Mouse (Mus musculus): ENCODE measurements at regions not wholly inside any gene's neighbourhood (a gene's known extent, or its start where the extent isn't known, plus 50 kb on each side); places are given as distances from the start of the nearest gene placed in this dataset.

DNA sequence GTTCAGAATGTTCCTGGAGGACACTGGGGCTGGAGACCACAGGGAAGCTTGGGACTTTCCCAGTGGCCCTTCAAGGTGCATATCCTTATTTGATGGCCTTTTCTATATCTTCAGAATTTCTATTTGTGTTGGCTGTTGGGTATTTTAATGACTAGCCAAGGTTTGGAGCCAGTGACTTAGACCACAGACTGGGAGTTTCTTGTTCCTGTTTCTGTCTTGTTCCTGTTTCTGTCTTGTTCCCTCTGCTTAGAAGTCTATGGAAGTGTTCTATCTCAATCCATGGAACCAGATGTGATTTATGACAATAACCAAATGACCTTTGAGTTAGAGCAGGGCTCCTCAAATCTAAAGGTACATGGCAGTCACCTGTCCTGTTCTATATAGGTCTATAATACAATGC, 156.6 kb upstream of the Tapt1 start:
- TF ChIP-seq MYOG (IDR thresholded peaks at IDR 0.05; ENCODE audit: control insufficient read depth in 1 of 3, insufficient read depth in 1 of 3, insufficient read length in 2 of 3, low read depth in 2 of 3), result no peak
- TF ChIP-seq USF1 (IDR thresholded peaks at IDR 0.05; ENCODE audit: low read depth), result no peak
- no peak for TF ChIP-seq POLR2A (IDR thresholded peaks at IDR 0.05; ENCODE audit: insufficient read length, low read depth)
- TF ChIP-seq POLR2AphosphoS2 (IDR thresholded peaks at IDR 0.05; ENCODE audit: insufficient read length, low read depth), result no peak
- TF ChIP-seq E2F4 (IDR thresholded peaks at IDR 0.05; ENCODE audit: insufficient read depth), result no peak
- no peak for TF ChIP-seq REST (IDR thresholded peaks at IDR 0.05; ENCODE audit: insufficient read depth, insufficient read length)
